Mouse (Mus musculus): ENCODE data around the gene Gm43738.

DNA sequence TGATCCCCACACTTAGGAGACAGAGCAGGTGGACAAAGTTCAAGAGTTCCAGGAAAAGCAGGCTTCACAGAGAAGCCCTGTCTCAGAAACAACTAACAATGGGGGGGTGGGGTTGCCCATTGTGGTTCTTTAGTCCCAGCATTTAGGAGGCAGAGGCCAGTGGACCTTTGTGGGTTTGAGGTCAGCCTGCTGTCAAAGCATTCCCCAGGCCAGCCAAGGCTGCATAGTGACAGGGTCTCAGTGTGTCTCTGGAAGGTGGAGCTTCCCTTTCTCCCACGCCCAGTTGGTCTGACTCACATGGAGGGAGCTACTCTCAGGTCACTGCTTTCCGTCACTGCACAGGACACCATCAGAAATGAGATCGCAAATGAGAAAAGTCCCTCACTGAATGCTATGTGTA is 39.2 kb downstream of the Gm43738 start:
- TF ChIP-seq CTCF (conservative IDR thresholded peaks at IDR 0.05; ENCODE audit: insufficient read depth, insufficient read length, low read depth, low read length) (no peak), POLR2A (IDR thresholded peaks at IDR 0.05; ENCODE audit: low read depth, low read length) (no peak)

Data from kidney, adult 2 months (tissue).